Mouse (Mus musculus): Measurements from ENCODE around the gene 1700123O20Rik. TPM values are rescaled to one million over a fixed set of nuclear protein-coding genes. Genes with fewer than 3 reads are reported as not detected.

The 1700123O20Rik gene
- polyA plus RNA-seq, 1 experiment from 2014 or later: 23.7 TPM

GRCm38 (mm10) chr14:54651556-54651955, 34.5 kb upstream of the 1700123O20Rik start:
- 79% methylated on average over 4 of the region's 4 CpGs for WGBS (ENCODE audit: missing documents)
- Histone ChIP-seq H3K36me3 (ENCODE audit: inconsistent target) (peaks cover 46% of the 10 kb centered on the region), H3K27ac (no peak overlapping the region), H3K79me2 (ENCODE audit: inconsistent target) (peaks cover 48% of the 10 kb centered on the region), H3K4me3 (ENCODE audit: inconsistent target) (no peak overlapping the region)

GRCm38 (mm10) chr14:54652787-54653186, 33.2 kb upstream of the 1700123O20Rik start:
- peak overlapping the region; percentile 72 for H3K27ac ChIP-seq
- 5% methylated on average over 7 of the region's 7 CpGs for WGBS (ENCODE audit: missing documents)
- H3K79me2 ChIP-seq (ENCODE audit: inconsistent target): peaks cover 48% of the 10 kb centered on the region
- peaks cover 55% of the 10 kb centered on the region for H3K36me3 ChIP-seq (ENCODE audit: inconsistent target)
- peak overlapping the region; percentile 93 for H3K4me3 ChIP-seq (ENCODE audit: inconsistent target)

GRCm38 (mm10) chr14:54653496-54653895, 32.5 kb upstream of the 1700123O20Rik start:
- Histone ChIP-seq H3K27ac (peak overlapping the region; percentile 72), H3K79me2 (ENCODE audit: inconsistent target) (peaks cover 45% of the 10 kb centered on the region), H3K4me3 (ENCODE audit: inconsistent target) (peak overlapping the region; percentile 93), H3K36me3 (ENCODE audit: inconsistent target) (peaks cover 55% of the 10 kb centered on the region)
- WGBS (ENCODE audit: missing documents): 1% methylated on average over 12 of the region's 12 CpGs

DNA sequence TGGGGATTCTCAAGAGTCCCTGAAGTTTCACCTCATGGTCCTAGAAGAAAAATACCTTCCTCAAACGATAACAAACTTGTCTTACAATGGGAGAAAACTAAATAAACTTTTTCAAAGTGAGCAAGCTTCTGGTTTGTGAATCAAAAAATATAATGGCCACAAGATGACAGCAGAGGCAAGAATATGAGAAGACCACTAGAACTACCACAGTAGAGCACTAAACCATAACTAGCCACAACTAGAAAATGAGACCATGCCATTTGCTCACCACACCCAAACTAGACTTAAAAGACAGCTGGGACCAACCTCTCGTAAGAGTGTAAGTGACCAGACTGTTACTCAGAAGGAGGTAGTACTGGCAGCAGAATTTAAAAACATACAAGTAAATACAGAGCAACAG, 26.0 kb upstream of the 1700123O20Rik start:
- Histone ChIP-seq H3K36me3 (ENCODE audit: inconsistent target) (peaks cover 94% of the 10 kb centered on the region), H3K4me3 (ENCODE audit: inconsistent target) (no peak overlapping the region), H3K79me2 (ENCODE audit: inconsistent target) (no peaks in the 10 kb centered on the region; the same call in 1 of the 2 replicates), H3K27ac (no peak overlapping the region)
- WGBS (ENCODE audit: missing documents): 96% methylated on average over 2 of the region's 2 CpGs

- peaks cover 18% of the 10 kb centered on the region; the same call in 1 of the 2 replicates for H3K79me2 ChIP-seq (ENCODE audit: inconsistent target)
- H3K4me3 ChIP-seq (ENCODE audit: inconsistent target): no peak overlapping the region
- 94% methylated on average over 10 of the region's 10 CpGs for WGBS (ENCODE audit: missing documents)
- H3K36me3 ChIP-seq (ENCODE audit: inconsistent target): peaks cover 82% of the 10 kb centered on the region
- H3K27ac ChIP-seq: no peak overlapping the region
Measured at GRCm38 (mm10) chr14:54664477-54665222, 21.4 kb upstream of the 1700123O20Rik start.

- peaks cover 50% of the 10 kb centered on the region for H3K36me3 ChIP-seq (ENCODE audit: inconsistent target)
- no peak overlapping the region for H3K4me3 ChIP-seq (ENCODE audit: inconsistent target)
- WGBS (ENCODE audit: missing documents): 65% methylated on average over 4 of the region's 4 CpGs
- H3K27ac ChIP-seq: no peak overlapping the region
- peaks cover 63% of the 10 kb centered on the region; the same call in 1 of the 2 replicates for H3K79me2 ChIP-seq (ENCODE audit: inconsistent target)
Measured at GRCm38 (mm10) chr14:54669381-54669780, 16.6 kb upstream of the 1700123O20Rik start.

GRCm38 (mm10) chr14:54674317-54674716, 11.7 kb upstream of the 1700123O20Rik start:
- Histone ChIP-seq H3K36me3 (ENCODE audit: inconsistent target) (peaks cover 60% of the 10 kb centered on the region), H3K27ac (no peak overlapping the region), H3K4me3 (ENCODE audit: inconsistent target) (no peak overlapping the region), H3K79me2 (ENCODE audit: inconsistent target) (peaks cover 70% of the 10 kb centered on the region; the same call in 1 of the 2 replicates)
- 35% methylated on average over 2 of the region's 2 CpGs for WGBS (ENCODE audit: missing documents)

DNA sequence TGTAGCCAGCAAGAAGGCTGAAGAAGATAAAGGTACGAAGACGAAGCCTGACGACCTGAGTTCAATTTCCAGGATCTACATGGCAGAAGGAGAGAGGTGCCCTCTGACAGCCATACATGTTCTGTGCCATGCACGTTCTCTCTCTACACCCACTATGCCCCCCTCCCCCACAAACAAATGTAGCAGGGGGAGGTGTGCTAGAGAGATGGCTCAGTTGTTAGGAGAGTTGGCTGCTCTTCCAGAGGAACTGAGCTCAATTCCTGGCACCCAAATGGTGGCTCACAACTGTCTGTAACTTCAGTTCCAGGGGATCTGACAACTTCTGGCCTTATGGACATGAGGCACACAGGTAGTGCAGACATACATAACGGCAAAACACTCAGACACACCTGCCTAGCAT, 9.7 kb upstream of the 1700123O20Rik start:
- Histone ChIP-seq H3K79me2 (ENCODE audit: inconsistent target) (peaks cover 71% of the 10 kb centered on the region), H3K36me3 (ENCODE audit: inconsistent target) (peaks cover 68% of the 10 kb centered on the region), H3K27ac (no peak overlapping the region), H3K4me3 (ENCODE audit: inconsistent target) (no peak overlapping the region)
- WGBS (ENCODE audit: missing documents): 96% methylated on average over 5 of the region's 5 CpGs

- Histone ChIP-seq H3K4me3 (ENCODE audit: inconsistent target) (no peak overlapping the region), H3K79me2 (ENCODE audit: inconsistent target) (peaks cover 72% of the 10 kb centered on the region), H3K36me3 (ENCODE audit: inconsistent target) (peaks cover 71% of the 10 kb centered on the region), H3K27ac (no peak overlapping the region)
- 96% methylated on average over 16 of the region's 16 CpGs for WGBS (ENCODE audit: missing documents)
Measured at GRCm38 (mm10) chr14:54678657-54679304, 7.2 kb upstream of the 1700123O20Rik start.

DNA sequence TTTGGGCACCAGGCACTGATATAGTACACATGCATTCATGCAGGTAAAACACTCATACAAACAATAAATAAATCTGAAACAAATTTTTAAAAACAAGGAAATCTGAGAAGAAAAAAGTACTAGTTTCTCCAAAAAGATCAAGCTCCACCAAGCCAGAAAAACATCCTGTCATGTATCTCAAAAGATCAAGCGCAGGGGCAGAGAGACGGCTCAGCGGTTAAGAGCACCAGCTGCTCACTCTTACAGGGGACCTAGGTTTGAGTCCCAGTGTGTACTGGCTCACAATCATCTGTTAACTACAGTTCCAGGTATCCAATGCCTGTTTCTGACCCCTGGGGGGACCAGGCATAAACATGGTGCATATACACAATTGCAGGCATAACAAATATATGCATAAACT, 3.6 kb upstream of the 1700123O20Rik start:
- peaks cover 91% of the 10 kb centered on the region for H3K79me2 ChIP-seq (ENCODE audit: inconsistent target)
- no peak overlapping the region for H3K4me3 ChIP-seq (ENCODE audit: inconsistent target)
- H3K36me3 ChIP-seq (ENCODE audit: inconsistent target): peaks cover 40% of the 10 kb centered on the region
- 98% methylated on average over 3 of the region's 3 CpGs for WGBS (ENCODE audit: missing documents)
- H3K27ac ChIP-seq: no peak overlapping the region

- H3K4me3 ChIP-seq (ENCODE audit: inconsistent target): peak overlapping the region; percentile 94
- H3K79me2 ChIP-seq (ENCODE audit: inconsistent target): peaks cover 91% of the 10 kb centered on the region
- peak overlapping the region; percentile 83; the same call in 1 of the 2 replicates for H3K27ac ChIP-seq
- peaks cover 26% of the 10 kb centered on the region; the same call in 1 of the 2 replicates for H3K36me3 ChIP-seq (ENCODE audit: inconsistent target)
- 0% methylated on average over 8 of the region's 8 CpGs for WGBS (ENCODE audit: missing documents)
Measured at GRCm38 (mm10) chr14:54685471-54685870, 545 bp upstream of the 1700123O20Rik start.

- Histone ChIP-seq H3K27ac (peak within 1 kb of the TSS; percentile 83), H3K4me3 (ENCODE audit: inconsistent target) (peak within 1 kb of the TSS; percentile 94), H3K79me2 (ENCODE audit: inconsistent target) (peaks cover 85% of the 10 kb centered on the region), H3K36me3 (ENCODE audit: inconsistent target) (peaks cover 31% of the 10 kb centered on the region; the same call in 1 of the 2 replicates)
- under 1% methylated on average over 41 of the region's 44 CpGs for WGBS (ENCODE audit: missing documents)
Measured at GRCm38 (mm10) chr14:54686522-54687143, 617 bp downstream of the 1700123O20Rik start, which contains the start of gene Acin1. Gene Acin1, minus strand, starts transcription at chr14:54686931.

DNA sequence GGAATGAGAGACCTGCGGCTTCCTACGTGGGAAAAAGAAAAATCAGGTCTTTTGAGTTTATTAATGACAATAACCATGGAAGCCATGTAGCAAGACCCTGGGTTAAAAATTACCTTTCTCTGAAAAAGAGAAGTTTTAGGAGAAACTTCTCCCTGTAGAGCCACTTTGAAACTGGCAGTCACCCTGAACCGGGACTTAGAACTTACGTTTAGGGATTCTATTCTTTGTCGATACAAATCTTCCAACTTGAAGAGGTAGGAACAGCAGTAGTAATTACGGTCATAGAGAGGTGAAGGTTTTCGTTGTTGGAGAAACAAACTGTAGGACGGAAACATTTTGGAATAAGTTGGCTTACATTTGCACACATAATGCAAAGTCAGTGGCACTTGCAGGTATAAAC, 1.2 kb downstream of the 1700123O20Rik start:
- peak overlapping the region; percentile 83 for H3K27ac ChIP-seq
- H3K36me3 ChIP-seq (ENCODE audit: inconsistent target): peaks cover 31% of the 10 kb centered on the region; the same call in 1 of the 2 replicates
- 2% methylated on average over 8 of the region's 8 CpGs for WGBS (ENCODE audit: missing documents)
- peak overlapping the region; percentile 94 for H3K4me3 ChIP-seq (ENCODE audit: inconsistent target)
- peaks cover 79% of the 10 kb centered on the region for H3K79me2 ChIP-seq (ENCODE audit: inconsistent target)

DNA sequence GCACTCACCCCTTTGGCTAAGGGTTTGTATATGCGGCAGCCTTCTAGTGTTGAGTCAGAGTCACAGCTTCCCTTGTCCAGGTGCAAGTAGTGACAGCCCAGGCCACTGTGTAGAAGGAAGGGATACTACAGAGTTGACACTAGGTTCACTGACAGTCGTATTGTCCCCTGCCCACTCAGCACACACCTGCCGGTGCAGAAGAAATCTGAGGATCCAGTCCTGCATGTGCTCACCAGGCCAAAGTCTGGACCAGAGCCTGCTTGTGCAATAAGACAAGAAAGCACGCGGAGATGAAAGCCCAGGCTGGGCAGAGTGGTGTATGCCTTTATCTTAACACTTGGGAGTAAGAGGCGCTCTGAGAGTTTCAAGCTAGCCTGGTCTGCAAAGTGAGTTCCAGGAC, 9.0 kb downstream of the 1700123O20Rik start:
- 56% methylated on average over 6 of the region's 6 CpGs for WGBS (ENCODE audit: missing documents)
- peaks cover 10% of the 10 kb centered on the region; the same call in 1 of the 2 replicates for H3K79me2 ChIP-seq (ENCODE audit: inconsistent target)

More for the DNA sequence above, 9.0 kb downstream of the 1700123O20Rik start:
- no peak overlapping the region for H3K4me3 ChIP-seq (ENCODE audit: inconsistent target)
- H3K36me3 ChIP-seq (ENCODE audit: inconsistent target): peaks cover 10% of the 10 kb centered on the region; the same call in 1 of the 2 replicates
- no peak overlapping the region for H3K27ac ChIP-seq

Data from macrophage (primary cell).